Mouse (Mus musculus) brain, embryonic 14.5 days (tissue): ENCODE measurements around the gene Pacsin2. TPM values are rescaled to one million over a fixed set of nuclear protein-coding genes. Genes with fewer than 3 reads are reported as not detected.
A peak's percentile ranks its signal among the peaks of the same experiment; 100 is the strongest.
"Not testable (repeated sequence)": the region's sequence is repeated elsewhere in the genome, so short reads cannot be mapped to it uniquely, and the experiment has no call there.

ENCODE experiments used
- DNase-seq: peaks from one replicate; pipeline ENCODE4 v3.0.0-alpha.2; 2011; ENCODE audit warnings: low read depth
- CTCF ChIP-seq: fragments of 200-500 bp; IDR thresholded peaks from 2 replicates; pipeline ENCODE4 v1.5.1; 2012; ENCODE audit warnings: inconsistent platforms, mild to moderate bottlenecking, moderate library complexity, borderline replicate concordance; ENCODE audit not compliant: insufficient read depth, insufficient read length; ENCODE audit errors: extremely low read depth
- POLR2A ChIP-seq: fragments of 200-500 bp; IDR thresholded peaks from 2 replicates; pipeline ENCODE4 v1.6.1; 2012; ENCODE audit warnings: mild to moderate bottlenecking, inconsistent platforms, borderline replicate concordance; ENCODE audit not compliant: poor library complexity, insufficient read depth, insufficient read length, severe bottlenecking; ENCODE audit errors: extremely low read depth
- polyA plus RNA-seq: library from polyadenylated mRNA; depleted of rRNA; stranded (reverse); fragments of >200 nt; gene quantifications from 2 replicates; pipeline ENCODE4 v1.2.3, GENCODE M21; 2012

Pacsin2 gene
- polyA plus RNA-seq, 1 experiment = 31.4 TPM

DNA sequence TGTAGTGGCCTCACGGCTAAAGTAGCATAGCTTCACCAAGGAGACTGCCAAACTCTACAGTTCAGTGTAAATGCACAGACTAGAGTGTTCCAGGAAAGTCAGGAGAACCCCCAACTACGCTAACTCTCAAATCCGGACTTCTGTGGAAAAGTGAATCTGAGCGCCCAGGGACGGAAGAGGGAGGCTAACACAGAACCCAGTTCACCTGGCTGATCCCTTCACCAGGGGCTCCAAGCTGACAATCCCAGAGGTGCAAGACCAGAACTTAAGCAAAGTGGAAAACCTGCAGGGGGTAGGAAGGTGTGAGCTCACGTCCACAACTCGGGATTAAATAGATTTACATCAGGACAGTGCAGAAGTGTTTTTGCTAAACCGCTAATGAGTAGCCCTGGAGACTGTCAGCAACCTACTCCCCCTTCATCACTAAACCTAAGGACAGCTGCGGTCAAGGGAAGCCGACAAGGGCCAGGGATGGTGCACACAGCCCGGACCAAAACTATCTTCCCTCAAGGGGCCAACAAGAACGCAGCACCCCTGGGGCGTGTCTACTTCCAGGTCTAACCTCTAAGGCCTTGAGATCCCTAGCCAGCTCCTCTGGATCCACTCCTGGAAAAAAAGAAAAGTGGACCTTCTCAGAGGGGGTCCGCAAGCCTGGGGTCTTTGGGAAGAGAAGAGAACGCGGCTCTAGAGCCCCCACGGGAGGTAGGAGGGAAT lies 880 bp downstream of the Pacsin2 start:
- peak; percentile 14 for DNase-seq
- TF ChIP-seq POLR2A = no peak
- TF ChIP-seq CTCF = no peak

DNA sequence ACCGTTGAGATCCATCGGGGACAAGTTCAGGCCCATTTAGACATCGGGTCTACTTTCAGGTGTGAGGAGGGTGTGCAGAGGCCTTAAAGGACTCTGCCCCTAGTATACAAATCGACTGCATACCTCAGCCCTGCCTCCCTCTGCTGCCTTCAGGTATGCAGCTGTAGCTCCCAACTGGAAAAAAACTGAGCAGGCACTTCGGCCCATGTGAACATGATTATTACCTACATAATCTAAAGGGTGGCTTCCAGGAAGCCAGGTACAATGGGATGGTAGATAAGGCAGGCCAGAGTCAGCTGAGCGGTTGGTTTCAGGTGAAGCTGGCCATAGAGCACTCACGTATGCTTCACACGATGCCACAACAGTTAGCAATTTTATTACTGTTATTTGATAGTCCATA lies 2.1 kb downstream of the Pacsin2 start:
- not testable (repeated sequence) for DNase-seq

- TF ChIP-seq CTCF (no peak), POLR2A (no peak)
Observed at GRCm38 (mm10) chr15:83460891-83461290, 3.5 kb downstream of the Pacsin2 start.

GRCm38 (mm10) chr15:83457541-83457940 lies 6.9 kb downstream of the Pacsin2 start:
- no peak for DNase-seq
- TF ChIP-seq CTCF = no peak
- no peak for TF ChIP-seq POLR2A

More at GRCm38 (mm10) chr15:83460891-83461290, 3.5 kb downstream of the Pacsin2 start:
- DNase-seq = no peak

DNA sequence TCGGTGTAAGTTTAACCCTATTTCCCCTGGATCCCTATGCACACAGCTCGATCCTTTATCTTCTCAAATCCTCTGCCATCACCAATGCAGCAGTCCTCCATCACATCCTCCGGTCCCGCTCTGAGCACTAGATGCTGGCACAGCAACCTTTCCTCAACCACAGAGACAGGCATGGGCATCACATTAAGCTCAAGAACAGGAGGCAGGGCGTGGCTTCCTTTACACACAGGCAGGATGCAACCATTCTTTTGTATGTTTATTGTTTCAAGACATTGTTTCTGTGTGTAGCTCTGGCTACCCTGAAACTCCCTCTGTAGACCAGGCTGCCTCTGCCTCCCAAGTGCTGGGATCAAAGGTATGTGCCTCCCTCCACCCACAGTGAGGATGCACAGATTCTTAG lies 8.8 kb downstream of the Pacsin2 start:
- TF ChIP-seq CTCF (no peak), POLR2A (no peak)
- no peak for DNase-seq

- no peak for DNase-seq
- TF ChIP-seq CTCF (no peak), POLR2A (no peak)
Observed at GRCm38 (mm10) chr15:83455034-83455433, 9.4 kb downstream of the Pacsin2 start.

- no peak for DNase-seq
- TF ChIP-seq CTCF (no peak), POLR2A (no peak)
Observed at GRCm38 (mm10) chr15:83454419-83454818, 10.0 kb downstream of the Pacsin2 start.

DNA sequence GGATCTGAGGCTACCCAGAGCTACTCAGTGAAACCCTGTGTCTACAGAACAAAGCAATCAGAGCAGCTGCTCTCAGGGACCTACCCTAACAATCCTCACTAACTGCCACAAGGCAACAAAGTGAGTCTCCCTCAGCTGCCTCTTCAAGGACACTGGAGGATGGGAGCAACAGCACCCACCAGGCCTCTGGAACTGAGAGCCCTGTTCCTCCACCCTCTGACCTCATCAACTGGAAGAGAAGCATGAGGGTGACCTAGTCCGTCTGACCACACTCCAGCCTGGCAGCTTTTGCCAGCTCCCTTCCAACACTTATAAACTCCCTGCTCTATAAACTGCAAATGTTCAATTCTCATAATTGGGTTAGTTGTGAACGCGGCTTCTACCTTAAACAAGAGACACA lies 10.5 kb downstream of the Pacsin2 start:
- DNase-seq = no peak
- TF ChIP-seq CTCF (no peak), POLR2A (no peak)

DNA sequence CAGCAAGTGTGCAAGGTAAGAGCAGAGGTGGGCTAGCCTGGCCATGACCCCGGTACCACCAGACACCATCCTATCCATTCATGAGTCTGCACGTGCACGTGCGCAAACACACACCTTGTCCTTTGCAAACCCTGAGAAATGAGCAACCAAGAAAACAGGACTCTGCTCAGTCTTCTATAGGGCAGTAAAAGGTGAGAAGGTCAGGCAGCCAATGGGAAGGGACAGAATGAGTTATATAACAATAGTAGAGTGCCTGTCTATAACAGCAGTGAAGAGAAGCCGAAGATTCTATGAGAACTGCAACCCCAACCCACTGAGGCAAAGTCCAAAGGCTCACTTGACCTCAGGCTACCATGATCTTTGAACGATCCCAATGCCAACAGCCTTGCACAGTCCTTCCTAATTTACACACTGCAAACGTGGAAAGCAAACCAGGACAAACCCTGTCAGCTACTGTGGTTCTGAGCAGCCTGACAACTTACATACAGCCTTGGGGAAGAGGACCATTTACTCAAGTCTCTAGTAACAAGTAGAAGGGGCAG lies 12.1 kb downstream of the Pacsin2 start:
- TF ChIP-seq CTCF (no peak), POLR2A (no peak)
- DNase-seq = no peak

DNA sequence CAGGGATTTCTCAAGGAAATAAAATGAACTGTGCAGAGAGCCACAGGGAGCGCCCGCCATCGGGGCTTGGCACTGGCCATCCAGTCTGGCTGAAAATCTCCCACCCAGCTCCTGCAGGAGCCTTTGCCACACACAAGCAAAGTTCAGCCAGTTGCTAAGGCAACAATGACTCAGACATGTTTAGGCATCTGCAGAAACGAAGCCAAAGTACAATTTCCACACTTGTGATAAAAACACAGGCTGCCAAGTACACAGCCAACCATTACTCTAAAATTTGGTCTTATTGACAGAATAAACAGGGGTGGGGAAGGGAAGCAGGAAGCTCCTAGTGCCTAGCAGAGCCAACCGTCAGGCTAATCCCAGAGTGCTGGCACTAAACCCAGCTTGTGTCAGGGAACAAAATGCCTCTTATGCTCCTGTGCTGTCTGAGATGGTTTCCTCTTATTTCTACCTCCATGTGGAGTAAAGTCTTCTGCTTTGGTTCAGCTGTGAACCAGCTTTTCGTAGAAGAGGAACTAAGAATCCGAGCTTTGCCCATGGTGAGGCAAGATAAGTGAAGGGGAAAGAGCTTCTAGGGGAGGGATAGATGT lies 12.7 kb downstream of the Pacsin2 start:
- TF ChIP-seq CTCF (no peak), POLR2A (no peak)
- peak; percentile 72 for DNase-seq

DNA sequence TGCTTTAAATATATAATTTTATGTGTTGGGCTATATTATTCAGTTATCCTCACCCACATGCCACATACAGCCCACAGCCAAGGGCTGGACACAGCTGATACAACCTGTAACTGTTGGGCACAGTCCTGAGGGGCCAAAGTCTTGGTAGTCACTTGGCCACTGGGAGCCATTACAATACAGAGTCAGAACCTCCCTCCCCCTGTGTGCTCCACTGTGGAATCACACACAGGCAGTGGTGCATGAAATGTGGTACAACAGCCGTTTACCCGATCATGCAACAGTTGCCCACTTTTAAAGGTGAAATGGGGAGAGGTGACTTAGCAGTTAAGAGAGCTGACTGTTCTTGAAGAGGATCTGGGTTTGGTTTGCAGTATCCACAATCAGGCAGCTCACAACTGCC lies 14.4 kb downstream of the Pacsin2 start:
- TF ChIP-seq CTCF (no peak), POLR2A (no peak)
- DNase-seq = no peak

- no peak for DNase-seq
- TF ChIP-seq POLR2A (no peak), CTCF (no peak)
Observed at GRCm38 (mm10) chr15:83448646-83449045, 15.8 kb downstream of the Pacsin2 start.
